Mouse (Mus musculus) spleen, adult 2 months (tissue): ENCODE results near the gene Megf9.

Experiments
- CTCF ChIP-seq: fragments of 200-500 bp; IDR thresholded peaks from 2 replicates; pipeline ENCODE4 v1.5.1; 2011; ENCODE audit warnings: mild to moderate bottlenecking, inconsistent platforms; ENCODE audit not compliant: insufficient read depth, insufficient read length, insufficient replicate concordance; ENCODE audit errors: extremely low read depth
- POLR2A ChIP-seq: fragments of 200-500 bp; IDR thresholded peaks from 2 replicates; pipeline ENCODE4 v1.6.1; 2011; ENCODE audit warnings: low read depth, low read length, inconsistent platforms

DNA sequence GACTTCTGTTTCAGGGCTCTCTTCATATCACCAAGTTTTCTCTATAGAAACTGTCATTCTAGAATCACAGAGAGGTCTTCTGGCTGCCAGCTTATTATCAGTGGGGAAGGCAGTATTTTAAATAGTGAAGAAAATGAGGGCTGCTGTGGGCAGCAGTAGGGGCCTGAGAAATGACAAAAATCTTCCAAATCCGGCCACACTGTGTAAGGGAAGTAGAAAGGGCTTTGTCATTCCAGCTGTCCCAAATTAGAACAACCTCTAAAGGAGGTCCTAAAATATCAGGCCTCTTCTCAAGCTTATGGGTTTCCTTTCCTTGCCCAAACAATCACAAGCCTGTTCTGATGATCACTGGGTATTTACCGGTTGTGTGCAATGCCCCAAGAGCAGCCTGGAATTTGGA, 7.6 kb upstream of the Megf9 start:
- TF ChIP-seq POLR2A (no peak), CTCF (no peak)
